Mouse (Mus musculus): Measurements from ENCODE around the gene Fam83g. TPM values are rescaled to one million over a fixed set of nuclear protein-coding genes. Genes with fewer than 3 reads are reported as not detected.

Gene Fam83g
- polyA plus RNA-seq, 1 experiment, result 6.5 TPM

DNA sequence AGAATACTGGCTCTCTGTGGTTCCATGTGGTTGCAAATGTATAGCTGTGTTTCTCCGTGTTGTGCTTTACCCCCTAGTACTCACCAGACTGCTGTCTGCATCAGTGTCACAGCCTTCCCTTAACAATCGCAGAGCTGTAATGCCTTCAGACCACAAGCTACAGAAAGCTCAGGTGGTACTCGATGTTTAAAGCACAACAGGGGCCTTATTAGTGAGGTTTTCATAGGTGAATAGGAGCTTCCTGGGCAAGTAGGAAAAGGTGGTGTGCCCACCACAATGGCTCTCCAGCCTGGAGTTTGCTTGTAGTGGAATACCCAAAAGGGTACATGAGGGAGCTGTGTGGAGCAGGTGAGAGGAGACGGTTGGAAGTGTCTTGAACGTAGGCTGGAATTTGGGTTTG lies 31.7 kb upstream of the Fam83g start:
- DNase-seq (ENCODE audit: low spot score), result no peak

DNA sequence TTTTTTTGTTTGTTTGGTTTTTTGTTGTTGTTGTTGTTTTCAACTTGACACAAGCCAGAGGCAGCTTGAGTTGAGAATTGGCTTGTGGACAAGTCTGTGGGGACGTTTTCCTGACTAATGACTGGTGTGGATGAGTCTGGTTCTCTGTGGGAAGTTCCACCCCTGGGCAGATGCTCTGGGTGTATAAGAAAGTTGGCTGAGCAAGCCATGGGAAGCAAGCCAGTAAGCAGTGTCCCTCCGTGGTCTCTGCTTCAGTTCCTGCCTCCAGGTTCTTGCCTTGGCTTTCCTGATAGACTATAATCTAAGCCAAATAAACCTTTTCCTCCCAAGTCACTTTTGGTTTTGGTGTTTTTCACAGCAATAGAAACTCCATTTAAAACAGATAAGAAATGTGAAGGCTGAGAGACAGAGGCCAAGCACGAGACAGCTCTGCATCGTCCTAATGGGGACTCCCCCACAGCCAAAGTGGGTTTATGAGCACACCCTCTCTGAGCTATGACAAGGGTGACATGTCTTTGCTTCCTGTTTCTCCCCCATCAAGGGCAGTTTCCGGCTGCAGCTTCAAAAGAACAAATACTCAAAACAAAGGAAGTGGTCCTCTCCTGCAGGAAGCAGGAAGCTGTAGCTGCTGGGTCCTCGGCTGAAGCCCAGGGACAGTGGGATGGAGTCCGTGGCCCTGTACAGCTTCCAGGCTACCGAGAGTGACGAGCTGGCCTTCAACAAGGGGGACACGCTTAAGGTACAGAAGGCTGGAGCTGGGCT lies 31.0 kb upstream of the Fam83g start, which contains the start of gene Grap:
Gene Grap, plus strand, starts transcription at position 580 of the 762 bp plus-strand sequence.
- DNase-seq (ENCODE audit: low spot score), result no peak

DNA sequence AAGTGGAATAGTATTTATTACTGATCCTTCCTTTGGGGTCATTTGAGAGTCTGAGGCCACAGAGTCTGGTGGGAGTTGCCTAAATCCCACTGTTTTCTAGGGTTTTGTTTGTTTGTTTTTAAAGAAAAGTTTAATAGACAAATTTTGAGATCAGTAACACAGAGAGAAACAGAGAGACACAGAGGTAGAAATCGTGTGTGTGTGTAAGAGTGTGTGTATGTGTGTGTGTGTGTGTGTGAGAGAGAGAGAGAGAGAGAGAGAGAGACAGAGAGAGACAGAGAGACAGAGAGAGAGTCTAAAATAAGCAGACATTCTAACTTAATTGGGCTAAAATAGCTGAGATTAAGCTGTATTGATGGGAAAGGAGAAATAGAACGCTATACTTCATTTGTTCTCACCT lies 30.3 kb upstream of the Fam83g start:
- DNase-seq (ENCODE audit: low spot score), result no peak

DNA sequence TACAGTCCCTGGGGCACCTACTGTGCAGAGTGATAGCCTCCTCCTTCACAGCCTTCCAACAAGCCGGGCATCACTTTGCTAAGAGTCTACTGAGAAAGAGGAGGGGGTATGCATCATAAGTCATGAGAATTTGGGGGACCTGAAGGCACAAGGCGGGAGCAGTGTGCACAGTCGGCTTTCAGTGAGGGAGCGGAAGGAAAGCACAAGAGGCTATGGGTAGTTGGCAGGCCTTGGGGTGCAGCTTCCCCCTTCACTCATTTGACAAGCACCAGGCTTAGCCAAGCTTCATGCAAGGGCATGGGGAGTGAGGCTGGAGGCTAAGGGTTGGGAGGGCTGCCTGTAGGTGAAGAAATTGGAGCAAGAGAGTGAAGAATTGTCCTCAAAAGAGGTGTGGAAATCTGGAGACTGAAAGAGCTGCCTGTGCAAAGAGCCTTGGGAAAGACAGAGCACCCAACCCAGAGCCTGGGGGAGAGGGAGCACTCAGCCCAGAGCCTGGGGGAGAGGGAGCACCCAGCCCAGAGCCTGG lies 29.0 kb upstream of the Fam83g start:
- DNase-seq (ENCODE audit: low spot score), result no peak

DNA sequence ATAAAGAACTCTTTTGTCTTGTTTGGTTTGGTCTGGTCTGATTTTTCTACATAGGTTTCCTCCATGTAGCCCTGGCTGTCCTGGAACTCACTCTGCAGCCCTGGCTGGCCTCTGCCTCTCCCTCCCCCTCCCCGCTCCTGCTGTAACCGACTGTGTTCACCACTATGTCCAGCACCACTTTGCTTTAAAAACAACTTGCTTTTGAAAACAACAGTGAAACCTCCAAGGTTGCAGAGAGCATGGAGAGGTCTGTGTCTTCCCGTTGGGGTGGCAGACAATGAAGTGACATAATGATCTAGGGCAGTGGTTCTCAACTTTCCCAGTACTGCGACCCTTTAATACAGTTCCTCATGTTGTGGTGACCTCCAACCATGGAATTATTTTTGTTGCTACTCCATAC lies 28.2 kb upstream of the Fam83g start:
- no peak for DNase-seq (ENCODE audit: low spot score)

DNA sequence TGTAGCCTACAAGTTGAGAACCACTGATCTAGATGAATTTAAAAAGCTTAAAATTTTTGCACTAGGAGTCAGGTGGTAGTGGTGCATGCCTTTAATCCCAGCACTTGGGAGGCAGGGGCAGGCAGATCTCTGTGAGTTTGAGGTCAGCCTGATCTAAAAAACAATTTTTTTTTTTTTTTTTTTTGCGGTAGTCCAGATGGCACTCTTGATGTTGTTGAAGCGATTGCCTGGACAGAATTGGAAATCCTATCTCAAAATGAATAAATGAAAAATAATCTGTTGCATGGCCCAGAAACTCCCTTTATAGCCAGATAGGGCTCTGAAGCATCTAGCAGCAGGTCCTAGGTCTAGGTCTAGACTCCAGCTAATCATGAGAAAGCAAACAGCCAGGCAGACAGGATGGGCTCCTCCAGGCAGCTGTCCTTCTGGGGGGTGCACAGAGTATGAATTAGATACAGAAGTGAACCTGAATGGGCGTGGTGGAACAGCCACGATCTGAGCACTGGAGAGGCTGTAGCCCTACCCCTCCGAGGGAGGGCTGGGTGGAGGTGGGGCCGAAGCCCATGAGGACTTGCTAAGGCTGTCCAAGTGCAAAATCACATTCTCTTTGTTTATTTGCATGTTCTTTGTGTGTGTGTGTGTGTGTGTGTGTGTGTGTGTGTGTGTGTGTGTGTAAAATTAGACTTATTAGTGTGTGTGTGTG lies 27.6 kb upstream of the Fam83g start:
- DNase-seq (ENCODE audit: low spot score), result no peak

DNA sequence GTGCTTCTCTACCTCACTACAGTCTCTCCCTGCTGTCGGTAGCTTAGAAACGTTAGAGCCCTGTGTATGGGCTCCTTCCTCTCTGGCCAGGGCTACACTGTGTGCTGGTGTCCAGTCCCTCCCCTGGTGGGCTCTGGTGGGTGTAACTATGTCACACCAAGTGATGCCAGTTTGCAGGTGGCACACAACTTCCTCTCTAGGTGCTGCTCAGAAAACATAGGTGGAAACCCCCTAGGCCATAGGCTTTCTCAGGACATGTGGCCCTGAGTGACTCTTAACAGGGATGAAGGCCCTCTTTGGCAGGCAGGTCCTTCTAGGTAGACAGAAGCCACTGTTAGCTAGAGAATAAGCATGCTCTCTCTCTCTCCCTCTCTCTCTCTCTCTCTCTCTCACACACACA lies 26.5 kb upstream of the Fam83g start:
- DNase-seq (ENCODE audit: low spot score), result no peak

DNA sequence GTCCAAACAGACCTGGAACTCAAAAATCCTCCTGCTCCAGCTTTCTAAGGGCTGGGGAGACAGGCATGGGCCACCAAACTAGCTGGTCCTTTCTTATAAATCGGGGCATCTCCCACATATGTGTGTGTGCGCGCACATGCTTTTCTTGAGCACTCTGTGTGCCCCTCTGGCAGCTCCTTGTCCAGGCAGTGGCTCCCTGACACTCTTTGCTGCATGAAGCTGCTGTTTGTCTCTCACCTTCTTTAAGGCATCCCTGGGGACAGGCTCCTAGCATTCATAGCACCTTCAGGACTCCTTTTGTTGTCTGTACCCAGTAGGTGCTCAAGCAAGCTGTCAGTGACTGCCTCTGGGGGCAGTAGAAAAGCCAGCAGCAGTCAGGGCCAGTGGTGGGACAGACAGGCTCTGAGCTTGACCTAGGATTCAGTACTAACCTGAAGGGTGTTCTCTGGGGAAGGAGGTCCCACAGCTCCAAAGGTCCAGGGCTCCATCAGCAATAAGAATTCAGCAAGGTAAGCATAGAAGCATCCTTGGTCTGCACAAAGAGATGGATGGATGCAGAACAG lies 25.4 kb upstream of the Fam83g start:
- DNase-seq (ENCODE audit: low spot score), result no peak

DNA sequence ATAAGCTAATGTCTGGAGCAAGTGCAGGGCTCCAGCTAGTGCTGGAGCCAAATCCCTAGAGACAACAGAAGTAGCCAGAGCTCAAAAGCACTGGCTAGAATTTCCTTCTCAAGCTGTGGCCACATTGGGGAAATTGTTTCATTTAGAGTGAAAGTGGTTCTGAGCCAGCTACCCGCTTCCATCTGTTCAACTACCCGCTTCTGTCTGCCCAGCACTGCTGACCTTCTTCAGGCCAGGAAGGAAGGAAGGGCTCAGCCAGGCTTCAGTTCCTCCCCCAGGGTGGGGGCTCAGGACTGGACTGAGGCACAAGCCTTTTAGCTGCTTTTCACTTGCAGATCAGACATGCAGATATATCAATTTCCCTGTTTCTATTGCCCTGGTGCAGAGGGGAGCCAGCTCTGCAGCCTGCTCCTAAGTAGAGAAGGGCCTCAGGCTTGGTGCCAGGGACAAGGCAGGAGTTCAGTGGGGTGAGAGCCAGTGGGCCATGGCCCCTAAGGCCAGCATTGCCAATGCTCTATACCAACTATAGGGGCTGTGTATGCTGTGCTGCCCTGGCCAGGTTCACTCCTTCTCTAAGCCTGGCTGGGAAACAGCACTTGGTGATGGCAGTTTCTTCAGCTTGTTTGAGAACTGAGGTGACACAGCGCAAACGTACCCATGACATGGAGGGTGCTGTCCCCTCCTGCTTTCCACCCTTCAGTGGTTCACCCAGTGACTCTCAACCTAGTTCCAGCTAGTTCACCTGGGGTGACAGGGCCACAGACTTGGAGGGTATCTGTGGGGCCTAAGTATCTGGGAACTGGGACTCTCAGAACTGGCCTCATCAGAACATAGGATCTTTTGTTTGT lies 24.7 kb upstream of the Fam83g start:
- DNase-seq (ENCODE audit: low spot score), result no peak

DNA sequence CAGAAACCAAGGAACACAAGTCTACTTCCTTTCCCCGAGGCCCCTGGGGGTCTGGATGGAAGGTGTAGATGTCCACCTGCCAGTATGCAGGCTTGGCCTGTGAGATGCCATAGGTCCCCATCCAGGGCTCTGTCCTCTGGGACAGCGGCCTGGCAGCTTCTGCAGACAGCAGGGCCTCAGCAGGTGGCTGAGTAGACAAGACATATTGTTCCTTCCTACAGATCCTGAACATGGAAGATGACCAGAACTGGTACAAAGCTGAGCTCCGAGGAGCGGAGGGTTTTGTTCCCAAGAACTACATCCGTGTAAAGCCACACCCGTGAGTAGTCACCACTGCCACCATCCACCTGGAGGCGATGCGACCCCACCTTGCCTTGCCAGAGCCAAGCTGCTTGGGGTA lies 23.9 kb upstream of the Fam83g start:
- no peak for DNase-seq (ENCODE audit: low spot score)

DNA sequence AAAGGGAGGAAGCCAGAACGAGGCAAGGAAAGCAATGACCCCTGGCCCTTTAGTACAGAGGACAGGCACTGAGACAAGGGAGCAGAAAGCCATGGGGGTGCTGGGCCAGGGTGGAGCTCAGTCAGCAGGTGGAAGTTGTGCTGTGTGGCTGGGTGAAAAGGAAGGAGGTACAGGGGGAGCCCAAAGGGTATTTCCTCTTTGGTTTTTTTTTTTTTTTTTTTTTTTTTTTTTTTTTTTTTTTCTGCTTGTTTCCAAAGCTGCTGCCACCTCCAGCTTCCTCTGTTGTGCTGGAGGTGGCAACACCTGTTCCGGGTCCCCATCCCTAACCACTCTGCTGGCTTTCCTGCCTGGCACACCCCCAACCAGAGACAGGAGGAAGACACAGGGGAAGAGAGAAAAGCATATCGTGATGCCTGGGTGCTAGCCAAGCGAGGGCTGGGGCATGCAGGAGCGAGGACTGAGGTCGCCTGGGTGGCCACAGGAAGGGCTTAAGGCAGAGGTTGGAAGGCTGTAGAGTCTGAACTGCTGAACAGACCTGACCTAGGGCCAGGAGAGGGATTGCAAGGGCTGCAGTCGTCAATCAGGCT lies 23.0 kb upstream of the Fam83g start:
- DNase-seq (ENCODE audit: low spot score), result no peak

DNA sequence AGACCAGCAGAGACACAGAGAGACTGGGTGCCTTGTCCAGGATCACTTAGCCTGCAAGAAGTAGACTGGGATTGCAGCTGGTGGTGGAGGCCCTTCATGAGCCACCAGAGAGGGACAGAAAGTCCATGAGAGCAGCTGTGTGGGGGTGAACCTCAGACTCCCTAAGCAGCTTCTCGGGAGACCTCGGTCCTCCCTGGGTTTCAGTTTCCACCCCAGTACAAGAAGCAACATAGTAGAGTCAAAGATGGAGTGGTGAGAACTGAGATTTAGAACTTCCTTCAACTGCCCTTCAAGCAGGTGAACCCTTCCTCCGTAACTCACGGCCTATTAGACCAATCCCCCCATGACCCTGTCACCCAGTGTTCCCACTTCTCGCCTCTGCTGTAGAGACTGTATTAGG lies 21.7 kb upstream of the Fam83g start:
- no peak for DNase-seq (ENCODE audit: low spot score)

DNA sequence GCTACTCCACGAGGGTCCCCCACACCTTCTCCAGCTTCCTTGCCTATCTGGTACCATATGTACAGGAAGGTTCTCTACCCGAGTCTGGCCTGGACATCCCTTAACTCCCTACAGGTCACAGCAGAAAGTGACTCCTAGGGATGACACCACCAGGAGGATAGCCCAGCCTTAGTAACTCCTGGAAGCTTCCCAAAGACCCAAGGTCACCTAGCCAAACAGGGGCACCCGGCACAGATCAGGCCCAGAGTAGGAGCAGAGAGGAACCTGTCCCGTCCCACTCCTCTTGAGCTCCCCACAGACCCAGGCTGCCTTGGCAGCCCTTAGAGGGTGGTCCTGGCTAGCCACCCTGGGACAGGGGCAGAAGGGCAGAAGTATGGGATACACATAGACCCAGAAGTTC lies 18.5 kb upstream of the Fam83g start:
- DNase-seq (ENCODE audit: low spot score), result no peak

DNA sequence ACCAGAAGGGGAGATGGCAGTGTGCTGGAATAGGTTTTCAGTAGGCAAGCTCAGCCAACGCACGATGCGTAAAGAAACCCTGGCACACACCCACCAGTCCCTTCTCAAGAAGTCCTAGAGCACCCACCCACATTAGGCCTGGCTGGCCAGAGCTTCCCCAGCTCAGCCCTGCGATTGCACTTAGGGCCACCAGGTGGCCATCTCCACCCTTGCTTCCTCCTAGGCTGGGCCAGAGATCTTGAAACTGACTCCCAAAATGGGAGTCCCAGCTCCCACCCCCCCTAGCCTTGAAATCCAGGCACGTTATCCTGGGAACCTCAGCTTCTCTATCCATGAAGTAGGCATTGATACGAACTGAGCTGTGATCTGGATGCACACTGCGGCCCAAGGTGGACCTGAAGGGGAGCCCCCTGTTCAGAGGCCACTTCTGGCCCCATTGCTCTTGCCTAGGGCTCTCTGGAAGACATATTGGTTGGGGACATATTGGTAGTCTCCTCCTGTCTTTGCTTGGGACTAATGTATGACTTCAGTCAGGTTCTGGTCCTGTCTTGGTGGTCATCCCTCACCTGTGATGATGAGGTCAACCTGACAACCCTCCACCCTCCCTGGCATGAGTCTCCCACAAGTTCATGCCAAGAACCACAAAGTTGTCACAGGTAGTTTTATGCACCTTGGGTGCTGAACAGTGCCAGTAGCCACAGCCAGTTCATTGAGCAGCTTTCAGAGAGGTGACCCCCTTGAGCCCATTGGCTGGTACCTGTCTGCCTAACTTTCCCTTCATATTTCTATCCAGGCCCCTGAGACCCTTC lies 17.7 kb upstream of the Fam83g start:
- DNase-seq (ENCODE audit: low spot score), result no peak

DNA sequence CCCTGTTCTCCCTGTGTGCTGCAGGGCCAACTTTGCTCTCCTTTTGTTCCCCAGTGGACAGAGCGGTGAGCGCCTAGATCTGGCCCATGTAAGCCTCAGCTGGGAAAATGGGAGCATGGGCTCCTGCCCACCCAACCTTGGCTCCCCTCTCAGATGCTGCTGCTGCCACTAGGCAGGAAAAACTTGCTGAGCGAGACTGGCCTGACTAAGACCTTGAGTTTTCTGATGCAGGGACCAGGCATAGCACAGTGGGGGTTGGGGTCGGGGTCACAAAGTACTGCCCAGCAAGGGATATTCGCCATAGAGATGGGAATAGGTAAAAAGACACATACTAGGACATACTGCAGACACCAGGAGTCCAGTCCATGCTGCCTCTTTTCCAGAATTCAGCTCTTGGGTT lies 16.6 kb upstream of the Fam83g start:
- DNase-seq (ENCODE audit: low spot score), result no peak

DNA sequence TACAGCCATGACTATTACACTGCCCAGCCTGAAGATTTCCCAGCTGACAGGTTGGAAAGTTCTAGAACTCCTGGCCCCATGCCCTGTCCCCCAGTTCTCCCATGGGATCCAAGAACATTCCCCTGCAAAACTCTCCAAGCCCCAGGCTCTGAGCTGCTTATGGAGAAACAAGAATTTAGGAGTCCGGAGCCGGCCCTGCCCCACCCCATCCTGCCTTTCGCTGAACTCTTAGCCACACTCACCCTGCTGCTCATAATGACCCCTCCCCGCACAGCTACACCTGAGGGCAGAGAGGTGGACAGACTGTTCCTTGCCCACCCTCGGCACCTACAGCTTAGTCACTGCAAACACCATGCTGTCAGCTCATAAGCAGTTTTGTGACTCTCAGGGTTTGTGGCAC lies 16.1 kb upstream of the Fam83g start:
- no peak for DNase-seq (ENCODE audit: low spot score)

DNA sequence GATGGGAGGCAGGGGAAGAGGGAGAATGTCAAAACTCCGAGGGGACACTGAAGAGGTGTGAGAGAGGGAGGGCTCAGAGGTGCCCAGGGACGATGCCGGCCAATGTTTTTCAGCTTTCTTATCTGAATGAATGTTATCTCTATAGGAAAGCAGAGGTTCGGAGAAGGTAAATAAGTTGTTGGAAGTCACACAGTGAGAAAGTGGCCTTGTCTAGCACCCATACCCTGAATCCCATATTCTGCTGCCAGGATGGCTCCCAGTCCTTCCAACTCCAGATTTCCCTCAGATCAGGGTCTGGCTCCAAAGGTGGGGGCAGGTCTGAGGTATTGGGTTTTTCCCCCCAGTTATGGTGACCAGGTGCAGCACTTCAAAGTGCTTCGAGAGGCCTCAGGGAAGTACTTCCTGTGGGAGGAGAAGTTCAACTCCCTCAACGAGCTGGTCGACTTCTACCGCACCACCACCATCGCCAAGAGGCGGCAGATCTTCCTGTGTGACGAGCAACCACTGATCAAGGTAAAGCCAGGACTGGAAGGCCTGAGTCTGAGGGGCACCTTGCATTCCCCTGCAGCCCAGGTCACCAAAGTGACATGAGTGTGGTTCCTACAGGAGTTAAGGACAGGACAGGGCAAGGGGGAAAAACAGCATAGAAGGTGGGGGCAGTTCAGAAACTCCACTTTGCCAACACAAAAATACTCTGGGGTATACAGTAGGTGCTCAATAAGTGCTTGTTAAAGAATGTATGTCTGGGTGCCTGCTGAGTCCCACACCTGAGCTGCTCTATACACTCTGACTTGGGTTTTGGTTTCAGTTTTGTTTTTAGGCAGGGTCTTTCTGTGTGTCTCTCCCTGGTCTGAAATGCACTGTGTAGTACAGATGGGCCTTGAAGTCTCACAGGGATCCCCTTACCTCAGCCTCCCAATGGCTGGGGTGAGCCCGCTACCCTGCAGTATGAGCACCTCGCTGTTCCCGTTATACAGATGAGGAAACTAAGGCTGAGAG lies 14.1 kb upstream of the Fam83g start:
- DNase-seq (ENCODE audit: low spot score), result no peak

DNA sequence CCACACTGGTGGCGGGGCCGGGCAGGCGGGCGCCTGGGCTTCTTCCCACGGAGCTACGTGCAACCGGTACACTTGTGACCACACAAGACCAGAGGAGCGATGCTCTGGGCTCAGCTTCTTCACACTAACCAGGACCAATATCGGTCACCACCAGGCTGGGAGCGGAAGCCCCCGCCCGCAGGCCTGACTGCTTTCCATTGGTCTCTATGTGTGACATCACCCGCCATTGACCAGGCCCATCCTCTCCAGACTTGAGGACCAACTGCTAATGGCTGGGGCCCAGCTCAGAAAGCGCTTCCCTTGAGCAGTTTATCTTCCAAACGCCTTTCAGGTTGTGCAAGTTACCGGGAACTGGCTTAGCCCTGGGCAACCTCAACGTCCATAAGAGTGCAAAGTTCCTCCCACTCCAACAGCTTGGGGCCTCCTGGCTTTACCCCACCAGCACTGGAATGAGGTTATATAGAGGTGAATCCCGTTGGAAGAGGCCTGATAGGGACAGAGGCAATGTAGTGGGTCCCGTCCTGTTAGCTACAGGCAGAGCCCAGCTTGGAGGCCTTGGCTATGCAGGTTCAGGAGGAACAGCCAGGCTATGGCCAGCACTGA lies 12.0 kb upstream of the Fam83g start:
- no peak for DNase-seq (ENCODE audit: low spot score)

DNA sequence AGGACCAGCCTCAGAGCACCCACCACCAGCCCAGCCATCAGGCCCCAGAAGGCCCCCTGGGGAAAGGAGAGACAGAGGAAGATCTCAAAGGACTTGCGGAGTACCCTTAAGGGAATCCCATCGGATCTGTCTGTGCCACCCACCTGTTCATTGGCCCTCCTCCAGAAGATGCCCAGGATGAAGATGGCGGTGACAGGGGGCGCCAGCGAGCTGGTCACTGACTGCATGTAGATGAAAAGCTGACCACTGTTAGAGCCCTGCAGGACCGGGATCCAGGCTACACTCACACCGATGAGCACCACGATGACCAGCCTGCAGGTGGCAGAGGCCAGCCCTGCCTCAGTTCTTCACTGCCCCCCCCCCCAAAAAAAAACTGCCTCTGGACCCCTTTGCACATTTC lies 10.2 kb upstream of the Fam83g start:
- DNase-seq (ENCODE audit: low spot score), result no peak

Data from urinary bladder, adult 2 months (tissue).